Mouse (Mus musculus) liver, adult 10 weeks (tissue): Measurements from ENCODE around the gene Cxcr5. TPM values are rescaled to one million over a fixed set of nuclear protein-coding genes. Genes with fewer than 3 reads are reported as not detected.

ENCODE experiments used
- polyA plus RNA-seq: library from polyadenylated mRNA; stranded (reverse); fragments of 350-450 nt; fragmentation: Illumina TruSeq; extraction: RNeasy Lipid Tissue Mini Kit (QIAGEN cat#74804); gene quantifications from one replicate; pipeline ENCODE4 v1.2.3, GENCODE M21; 2014; ENCODE audit warnings: low read depth, low replicate concordance

The Cxcr5 gene
- polyA plus RNA-seq: 0.24 TPM

DNA sequence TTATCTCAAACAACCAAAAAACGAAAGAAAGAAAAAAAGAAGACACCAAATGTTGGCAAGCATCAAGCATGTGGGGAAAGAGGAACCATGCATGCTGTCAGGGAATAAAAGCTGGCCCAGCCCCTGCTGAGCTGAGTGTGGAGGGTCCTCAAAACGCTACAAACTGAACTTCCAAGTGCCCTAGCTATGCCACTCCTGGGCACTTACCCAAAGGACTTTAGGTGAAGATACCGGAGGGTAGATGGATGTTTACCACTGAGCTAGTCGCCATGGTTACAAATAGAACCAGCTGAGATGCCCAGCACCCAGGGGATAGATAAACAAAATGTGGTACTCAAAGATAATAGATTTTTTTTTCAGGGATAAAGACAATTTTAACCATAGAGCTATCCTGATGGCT is at the start of gene Cxcr5:
Gene Cxcr5 (minus strand): TSS at position 281 of the 400 bp plus-strand sequence.

DNA sequence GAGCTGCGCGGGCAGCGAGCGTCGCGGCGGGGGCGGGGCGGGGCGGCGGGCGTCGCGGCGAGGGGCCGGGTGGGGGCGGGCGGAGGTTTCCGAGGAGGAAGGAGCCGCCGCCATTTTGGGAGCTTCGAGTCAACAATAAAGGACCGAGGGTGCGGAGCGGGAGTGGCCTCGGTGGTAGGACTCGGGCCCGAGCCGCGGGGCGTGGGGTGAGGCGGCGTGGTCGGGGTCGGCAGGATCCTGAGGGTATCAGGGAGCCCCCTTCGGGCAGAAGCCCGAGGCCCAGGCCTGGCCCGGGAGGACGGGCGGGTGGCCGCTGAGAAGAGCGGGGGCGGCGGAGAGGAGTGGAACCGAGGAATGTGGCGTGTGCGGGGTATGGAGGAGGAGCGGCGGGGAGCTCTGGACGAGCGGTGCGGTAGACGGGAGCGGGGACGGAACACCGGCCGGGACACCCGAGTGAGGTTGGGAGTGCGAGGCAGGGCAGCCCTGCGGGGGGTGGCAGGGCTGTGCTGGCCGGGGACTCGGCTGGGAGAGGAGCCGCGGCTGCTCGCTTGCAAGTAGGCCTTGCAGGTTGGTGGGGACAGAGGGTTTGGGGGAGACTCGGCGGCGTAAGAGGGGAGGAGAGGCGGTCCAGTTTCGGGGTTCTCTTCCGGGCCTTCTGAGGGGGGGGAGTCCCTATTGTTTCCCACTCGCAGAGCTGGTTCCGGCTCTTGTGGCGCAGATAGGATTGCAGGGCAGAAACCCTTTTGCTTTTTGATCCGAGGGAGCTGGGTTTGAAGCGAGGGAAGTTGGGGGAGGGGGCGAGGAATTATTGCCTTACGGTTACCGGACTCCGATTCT is 43.3 kb upstream of the Cxcr5 start, which contains the start of gene Ddx6:
Gene Ddx6 (plus strand): TSS at position 114 of the 837 bp plus-strand sequence.

DNA sequence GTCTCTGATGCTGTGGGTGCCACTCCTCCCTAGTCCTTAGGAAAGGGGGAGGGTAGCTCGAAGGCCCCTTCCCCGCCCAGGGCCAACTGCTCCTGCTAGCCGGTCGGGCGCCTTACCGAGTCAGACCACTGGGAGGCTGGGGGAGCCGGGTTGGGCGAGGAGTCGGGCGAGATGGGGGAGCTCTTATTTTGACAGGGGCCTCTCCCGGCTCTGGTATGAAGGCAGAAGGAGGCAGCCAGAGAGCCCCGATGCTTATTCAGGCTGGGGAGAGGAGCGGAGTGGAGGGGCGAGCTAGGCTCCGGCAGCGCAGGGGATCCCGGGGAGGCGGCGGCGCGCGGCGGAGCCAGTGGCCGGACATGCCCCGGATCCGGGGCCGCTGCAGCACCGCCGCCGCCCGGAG is 79.1 kb downstream of the Cxcr5 start, which contains the start of gene Bcl9l:
Gene Bcl9l (plus strand): TSS at position 274 of the 400 bp plus-strand sequence.

Other genes with a start within 250 kb of the Cxcr5 start
- gene C2cd2l, start 241.6 kb downstream of the Cxcr5 start, polyA plus RNA-seq: 2.1 TPM
- gene Dpagt1, start 235.9 kb downstream of the Cxcr5 start, polyA plus RNA-seq: 14.6 TPM
- 1.0 TPM for gene H2afx, start 227.2 kb downstream of the Cxcr5 start, polyA plus RNA-seq
- gene Hmbs, start 217.6 kb downstream of the Cxcr5 start, polyA plus RNA-seq: 36.4 TPM
- gene Vps11, start 200.2 kb downstream of the Cxcr5 start, polyA plus RNA-seq: 8.1 TPM
- gene Hyou1, start 182.4 kb downstream of the Cxcr5 start, polyA plus RNA-seq: 21.1 TPM
- gene Slc37a4, start 165.0 kb downstream of the Cxcr5 start, polyA plus RNA-seq: 32.4 TPM
- gene Rps25, start 154.7 kb downstream of the Cxcr5 start, polyA plus RNA-seq: 495 TPM
- gene Trappc4, start 154.3 kb downstream of the Cxcr5 start, polyA plus RNA-seq: 20.4 TPM
- gene Ccdc84, start 143.3 kb downstream of the Cxcr5 start, polyA plus RNA-seq: 16.2 TPM
- gene Foxr1, start 120.7 kb downstream of the Cxcr5 start, polyA plus RNA-seq: not detected
- gene Upk2, start 106.9 kb downstream of the Cxcr5 start, polyA plus RNA-seq: not detected
- gene Bcl9l, start 79.1 kb downstream of the Cxcr5 start, polyA plus RNA-seq: 0.82 TPM
- 60.4 TPM for gene Ddx6, start 43.0 kb upstream of the Cxcr5 start, polyA plus RNA-seq
- gene Treh, start 111.4 kb upstream of the Cxcr5 start, polyA plus RNA-seq: 0.37 TPM
- gene Phldb1, start 173.3 kb upstream of the Cxcr5 start, polyA plus RNA-seq: not detected
- gene Arcn1, start 206.0 kb upstream of the Cxcr5 start, polyA plus RNA-seq: 170 TPM
- 22.3 TPM for gene Ift46, start 206.0 kb upstream of the Cxcr5 start, polyA plus RNA-seq
- 8.2 TPM for gene Tmem25, start 237.4 kb upstream of the Cxcr5 start, polyA plus RNA-seq
- gene Ttc36, start 241.2 kb upstream of the Cxcr5 start, polyA plus RNA-seq: 104 TPM